Mouse (Mus musculus) CD4-positive, CD25-positive, alpha-beta regulatory T cell, adult 4 months (primary cell): ENCODE measurements around the gene Vmn2r39. TPM values are rescaled to one million over a fixed set of nuclear protein-coding genes. Genes with fewer than 3 reads are reported as not detected.
"Not testable (repeated sequence)": the region's sequence is repeated elsewhere in the genome, so short reads cannot be mapped to it uniquely, and the experiment has no call there.

Experiments
- ATAC-seq: one replicate; pipeline ENCODE4 v1.8.0; 2017
- polyA plus RNA-seq, 2 experiments: library from polyadenylated mRNA; unstranded; fragments of 100-300 nt; shearing (Covaris generic); gene quantifications; one replicate each; pipeline ENCODE4 v1.2.1; 2017

Gene Vmn2r39
- polyA plus RNA-seq: not detected

DNA sequence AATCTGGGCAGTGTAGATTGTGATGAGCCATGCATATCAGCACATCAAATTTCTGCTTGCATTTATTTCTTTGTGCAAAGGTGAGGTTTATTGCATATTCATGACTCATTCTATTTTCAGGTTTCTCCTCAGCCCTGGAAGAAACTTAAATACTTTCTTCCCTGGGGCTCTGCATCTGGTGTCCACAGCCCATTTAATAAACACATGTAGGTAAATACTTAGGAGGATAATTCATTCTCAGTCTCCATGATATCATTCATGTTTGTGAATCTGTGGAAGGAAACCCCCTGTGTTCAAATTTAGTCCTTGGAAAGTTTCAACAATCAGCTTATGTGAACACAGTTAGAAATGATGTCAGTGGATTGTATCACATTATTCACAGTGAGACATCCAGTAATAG is at the start of gene Vmn2r39:
Gene Vmn2r39 (minus strand): TSS at position 101 of the 400 bp plus-strand sequence.
- not testable (repeated sequence) for ATAC-seq

DNA sequence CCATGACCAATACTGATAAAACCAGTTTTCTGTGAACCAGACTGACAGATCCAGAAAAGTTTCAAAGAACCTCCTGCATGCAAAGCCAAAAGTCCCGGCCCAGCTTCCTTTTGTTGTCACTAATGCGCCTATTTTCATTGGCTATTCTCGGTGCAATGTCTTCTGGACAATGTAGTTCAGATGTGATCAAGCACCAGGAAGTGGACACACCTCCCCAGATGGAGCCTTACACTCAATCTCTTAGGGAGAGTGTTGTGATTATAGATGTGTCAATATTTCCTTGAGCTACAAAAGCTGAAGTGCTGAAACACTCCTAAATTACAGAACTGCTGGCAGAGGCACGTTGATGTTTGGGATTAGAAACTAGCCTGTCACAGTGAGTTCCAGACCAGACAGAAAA is 34.8 kb upstream of the Vmn2r39 start:
- ATAC-seq: not testable (repeated sequence)

Other genes starting within 250 kb of the Vmn2r39 start
- gene Vmn2r40, start 99.4 kb downstream of the Vmn2r39 start, polyA plus RNA-seq: not detected
- gene Vmn2r38, start 67.1 kb upstream of the Vmn2r39 start, polyA plus RNA-seq: not detected
- not detected for gene Vmn2r37, start 192.9 kb upstream of the Vmn2r39 start, polyA plus RNA-seq